Mouse (Mus musculus): ENCODE results near the gene Nabp2.

GRCm38 (mm10) chr10:128382482-128382881 lies 28.8 kb downstream of the Nabp2 start:
- TF ChIP-seq EP300 (IDR thresholded peaks at IDR 0.05; ENCODE audit: low read depth) (no peak), CTCF (IDR thresholded peaks at IDR 0.05; ENCODE audit: low read depth) (no peak)

Data from liver, postnatal 0 days (tissue).